Mouse (Mus musculus) mouse embryonic stem cell (cell line): ENCODE results near the gene Rpl12.
"Not testable (repeated sequence)": the region's sequence is repeated elsewhere in the genome, so short reads cannot be mapped to it uniquely, and the experiment has no call there.

ENCODE experiments used
- in situ Hi-C, 2 experiments: fragments of 300-500 bp; cut with MboI; formaldehyde crosslinking; loops; 1 replicate in 1 of 2; 3 replicates in 1 of 2; pipeline ENCODE4 v1.14.3; 2019 to 2020; ENCODE audit warnings: low sequenced_read_pairs in 2 of 2, low pct_unique_long_range_greater_than_20kb in 1 of 2, mixed read lengths in 1 of 2; ENCODE audit not compliant: unreplicated experiment in 1 of 2

Gene Rpl12

GRCm38 (mm10) chr2:33009055-33009454, 47.7 kb downstream of the Rpl12 start:
- in situ Hi-C loops = not testable (repeated sequence)

- in situ Hi-C loops = no loop called here
Measured at GRCm38 (mm10) chr2:33014877-33015276, 53.5 kb downstream of the Rpl12 start.
